Mouse (Mus musculus): ENCODE results near the gene Palm.
A peak's percentile ranks its signal among the peaks of the same experiment; 100 is the strongest.

Palm gene

GRCm38 (mm10) chr10:79772320-79772719, 21.1 kb upstream of the Palm start:
- DNase-seq (ENCODE audit: low read depth, low spot score): no peak

GRCm38 (mm10) chr10:79773208-79773607, 20.2 kb upstream of the Palm start:
- DNase-seq (ENCODE audit: low read depth, low spot score): no peak

- DNase-seq (ENCODE audit: low read depth, low spot score): no peak
These were observed 18.7 kb upstream of the Palm start for GRCm38 (mm10) chr10:79774486-79775279.

GRCm38 (mm10) chr10:79777103-79777531, 16.3 kb upstream of the Palm start, which contains the start of gene Fstl3:
Gene Fstl3, plus strand, starts transcription at chr10:79777272.
- DNase-seq (ENCODE audit: low read depth, low spot score): no peak

DNA sequence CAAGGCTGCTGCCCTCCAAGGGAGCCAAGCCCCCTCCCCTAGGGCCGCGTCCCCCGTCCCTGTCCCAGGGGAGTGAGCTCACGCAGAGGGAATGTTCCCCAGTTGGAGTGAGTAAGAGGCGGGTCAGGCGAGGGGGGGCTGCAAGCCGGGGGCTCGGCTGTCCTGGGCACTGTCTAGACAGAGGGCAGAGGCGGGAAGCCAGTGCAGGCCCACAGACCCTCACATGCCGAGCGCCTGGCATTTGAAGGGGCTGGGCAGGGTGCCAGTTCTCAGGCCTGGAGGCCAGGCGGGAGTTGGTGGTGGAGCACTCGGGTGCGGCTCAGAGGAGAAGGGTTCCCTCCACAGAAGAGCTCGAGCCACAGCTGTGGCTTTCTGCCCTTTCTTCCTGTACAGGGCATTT, 15.4 kb upstream of the Palm start:
- no peak for DNase-seq (ENCODE audit: low read depth, low spot score)

- DNase-seq (ENCODE audit: low read depth, low spot score): no peak
These were observed 14.2 kb upstream of the Palm start for GRCm38 (mm10) chr10:79779193-79779592.

DNA sequence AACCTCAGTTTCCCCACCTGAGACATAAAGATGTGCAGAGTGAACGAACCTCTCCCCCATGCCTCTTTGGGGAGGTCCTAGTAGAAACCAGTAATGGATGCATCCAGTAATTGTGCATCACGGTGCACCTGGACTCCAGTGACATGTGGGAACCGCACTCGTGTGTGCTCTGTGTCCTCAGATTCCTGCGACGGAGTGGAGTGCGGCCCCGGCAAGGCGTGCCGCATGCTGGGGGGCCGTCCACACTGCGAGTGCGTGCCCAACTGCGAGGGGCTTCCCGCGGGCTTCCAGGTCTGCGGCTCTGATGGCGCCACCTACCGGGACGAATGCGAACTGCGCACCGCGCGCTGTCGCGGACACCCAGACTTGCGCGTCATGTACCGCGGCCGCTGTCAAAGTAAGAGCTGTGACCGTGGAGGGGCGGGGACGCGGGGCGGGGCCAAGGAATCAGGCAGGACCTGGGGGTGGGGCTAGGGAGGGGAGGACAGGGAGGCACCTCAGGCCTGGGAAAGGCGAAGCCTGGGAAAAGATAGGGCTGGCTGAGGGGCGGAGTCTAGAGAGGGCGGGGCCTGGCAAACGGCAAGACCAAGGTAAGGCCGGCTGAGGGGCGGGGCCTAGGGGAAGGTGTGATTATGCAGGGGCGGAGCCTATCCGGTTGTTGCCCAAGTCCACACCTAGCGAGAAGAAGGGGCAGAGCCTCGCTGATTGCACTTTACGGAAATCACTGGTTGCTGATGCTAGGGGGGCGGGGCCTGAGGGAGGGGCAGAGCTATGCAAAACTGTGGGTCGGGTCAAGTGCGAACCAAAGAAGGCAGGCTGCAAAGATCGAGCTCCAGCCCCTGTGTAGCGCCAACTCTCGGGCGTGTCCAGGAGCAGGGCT, 13.3 kb upstream of the Palm start:
- DNase-seq (ENCODE audit: low read depth, low spot score): peak; percentile 98

- DNase-seq (ENCODE audit: low read depth, low spot score): no peak
These were observed 12.7 kb upstream of the Palm start for GRCm38 (mm10) chr10:79780664-79781015.

DNA sequence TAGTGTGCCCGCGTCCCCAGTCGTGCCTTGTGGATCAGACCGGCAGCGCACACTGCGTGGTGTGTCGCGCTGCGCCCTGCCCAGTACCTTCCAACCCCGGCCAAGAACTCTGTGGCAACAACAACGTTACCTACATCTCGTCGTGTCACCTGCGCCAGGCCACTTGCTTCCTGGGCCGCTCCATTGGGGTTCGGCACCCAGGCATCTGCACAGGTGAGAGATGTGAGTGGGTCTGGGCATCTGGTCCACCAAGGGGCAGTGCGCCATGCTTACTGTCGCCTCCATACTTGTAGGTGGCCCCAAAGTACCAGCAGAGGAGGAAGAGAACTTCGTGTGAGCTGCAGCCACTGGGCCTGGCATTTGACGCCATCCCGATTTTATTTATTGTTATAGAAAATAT, 12.2 kb upstream of the Palm start:
- no peak for DNase-seq (ENCODE audit: low read depth, low spot score)

DNA sequence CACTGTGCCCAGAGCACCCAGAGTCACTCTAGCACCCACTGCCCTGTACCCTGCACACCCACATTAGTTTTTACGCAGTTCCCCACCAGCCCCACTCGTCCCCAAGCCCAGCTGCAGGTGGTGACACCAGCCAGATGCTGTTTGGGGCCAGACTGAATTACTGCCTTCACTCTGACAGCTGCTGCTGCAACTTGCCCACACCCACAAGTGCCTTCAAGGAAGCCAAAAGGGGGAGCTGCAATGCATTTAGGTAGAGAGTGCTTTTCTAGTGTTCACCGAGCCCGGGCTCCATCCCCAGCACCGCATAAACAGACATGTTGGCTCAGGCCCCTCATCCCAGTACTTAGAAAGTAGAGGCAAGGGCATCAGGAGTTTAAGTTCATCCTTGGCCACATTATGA, 11.4 kb upstream of the Palm start:
- DNase-seq (ENCODE audit: low read depth, low spot score): no peak

DNA sequence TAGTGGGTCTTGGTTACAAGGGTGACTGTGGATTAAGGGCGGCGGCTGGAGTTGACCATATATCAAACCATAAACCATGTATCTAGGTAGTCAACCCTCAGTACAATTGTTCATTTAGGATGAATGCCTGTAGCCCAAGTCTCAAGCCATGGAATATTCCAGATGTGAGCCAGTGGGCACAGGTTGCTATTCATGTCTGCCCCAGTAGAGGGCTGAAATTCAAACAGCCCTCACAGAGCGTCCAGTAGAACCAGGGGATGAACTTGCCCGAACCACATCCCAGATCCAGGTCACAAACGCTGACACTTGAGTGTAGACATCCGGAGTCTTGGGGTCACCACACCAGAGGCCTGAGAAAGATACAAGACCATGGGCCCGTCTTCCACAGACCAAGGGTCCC, 10.3 kb upstream of the Palm start:
- no peak for DNase-seq (ENCODE audit: low read depth, low spot score)

- DNase-seq (ENCODE audit: low read depth, low spot score): peak; percentile 53
These were observed 9.2 kb upstream of the Palm start for GRCm38 (mm10) chr10:79783920-79784800.

DNA sequence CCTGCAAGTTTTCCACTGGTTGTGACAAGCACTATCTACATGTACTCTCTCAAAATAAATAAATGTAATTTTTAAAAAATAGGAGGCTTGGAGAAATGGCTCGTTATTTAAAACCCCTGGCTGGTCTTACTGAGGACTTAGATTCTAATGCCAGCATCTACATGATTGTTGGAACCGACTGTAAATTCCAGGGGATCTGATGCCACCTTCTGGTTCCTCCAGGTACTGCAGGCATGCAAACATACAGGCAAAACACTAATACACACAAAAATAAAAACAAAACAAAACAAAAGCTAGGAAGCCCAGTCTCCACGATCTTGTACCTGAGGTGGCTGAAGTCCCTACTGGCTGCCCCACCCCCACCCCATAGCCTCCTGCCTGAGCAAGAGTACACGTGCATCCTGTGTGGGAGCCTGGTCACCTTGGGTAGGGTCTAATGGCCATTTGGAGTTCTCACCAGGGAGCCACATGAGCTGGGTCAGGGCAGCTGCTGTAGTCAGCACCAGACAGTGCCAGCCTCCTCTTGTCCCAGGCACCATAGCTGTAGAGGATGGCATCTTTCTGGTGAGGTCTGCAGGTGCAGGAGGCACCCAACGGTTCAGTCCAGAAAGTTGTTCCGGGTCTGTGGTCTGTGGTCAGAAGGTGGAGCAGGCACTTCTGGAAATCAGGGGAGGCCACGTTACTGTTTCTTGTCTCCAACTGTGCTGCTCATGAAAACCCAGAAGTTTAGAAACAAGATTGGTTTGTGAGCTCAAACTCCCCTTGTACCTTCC, 4.8 kb upstream of the Palm start:
- peak; percentile 79 for DNase-seq (ENCODE audit: low read depth, low spot score)

GRCm38 (mm10) chr10:79789581-79789980, 3.8 kb upstream of the Palm start:
- no peak for DNase-seq (ENCODE audit: low read depth, low spot score)

- DNase-seq (ENCODE audit: low read depth, low spot score): no peak
These were observed 2.5 kb upstream of the Palm start, which contains the start of gene Prss57 for GRCm38 (mm10) chr10:79790861-79791260. Gene Prss57, minus strand, starts transcription at chr10:79790961.

DNA sequence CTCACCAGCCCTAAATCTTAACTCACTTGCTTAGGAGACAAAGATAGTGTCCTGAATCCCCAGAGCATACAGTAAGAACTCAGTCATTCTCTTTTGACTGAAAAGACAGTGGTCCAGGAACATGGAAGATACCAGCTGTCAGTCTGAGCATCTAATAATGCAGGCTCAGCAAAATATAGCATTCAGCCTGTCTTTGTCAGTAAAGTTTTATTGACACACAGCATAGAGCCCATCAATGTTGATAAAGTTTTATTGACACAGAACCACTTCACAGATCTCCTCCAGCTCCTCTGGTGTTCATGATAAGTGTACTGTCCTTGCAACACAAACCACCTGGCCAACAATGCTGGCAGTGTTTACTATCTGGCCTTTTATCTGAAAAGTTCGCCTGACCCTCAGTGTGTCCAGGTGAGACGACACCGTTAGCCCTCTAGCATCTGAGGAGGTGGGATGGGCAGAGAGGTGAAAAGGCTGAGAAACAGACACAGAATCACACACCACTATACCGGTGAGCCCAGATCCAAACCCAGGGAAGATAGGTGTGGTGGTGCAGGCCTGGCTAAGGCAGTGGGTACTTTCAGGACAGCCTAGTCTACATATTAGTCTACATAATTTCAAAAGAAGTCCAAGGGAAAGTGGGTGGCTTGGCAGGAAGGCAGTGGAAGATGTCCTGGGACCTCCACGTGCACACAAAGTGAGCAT, 882 bp upstream of the Palm start:
- no peak for DNase-seq (ENCODE audit: low read depth, low spot score)

DNA sequence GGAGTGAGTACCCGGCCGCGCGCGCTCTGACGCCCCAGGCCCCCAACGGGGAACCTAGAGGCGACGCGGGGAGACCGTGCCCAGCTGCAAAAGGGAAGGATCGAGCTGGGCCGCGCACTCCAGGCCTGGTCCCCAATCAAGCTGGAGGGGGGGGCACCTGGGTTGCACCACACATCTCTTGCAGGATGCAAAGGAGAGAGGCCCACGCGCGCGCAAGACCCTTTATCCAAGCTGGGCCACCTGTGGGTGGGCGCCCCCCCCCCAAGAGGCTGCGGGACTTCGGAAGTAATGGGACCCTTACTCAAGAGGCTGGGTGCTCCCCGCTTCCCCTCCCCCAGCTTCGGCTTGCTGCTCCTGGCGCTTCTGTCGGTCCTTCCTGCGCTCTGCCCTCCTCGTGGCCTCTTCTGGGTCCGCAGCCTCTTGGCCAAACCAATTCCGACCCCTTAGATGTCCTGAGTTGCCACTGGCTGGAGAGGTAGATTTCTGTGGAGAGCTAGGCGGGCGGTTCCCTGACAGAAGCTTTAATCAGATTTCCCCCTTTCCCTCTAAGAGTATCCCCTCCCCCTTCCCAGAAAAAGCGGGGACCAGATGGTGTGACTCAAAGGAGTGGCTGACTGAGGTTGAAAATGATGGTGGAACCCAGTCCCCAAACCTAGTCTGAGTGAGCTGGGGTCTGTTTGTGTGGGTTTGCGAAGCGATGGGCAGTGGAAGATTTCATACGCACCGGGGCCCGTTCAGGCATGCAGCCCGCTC, 542 bp downstream of the Palm start:
- no peak for DNase-seq (ENCODE audit: low read depth, low spot score)

- no peak for DNase-seq (ENCODE audit: low read depth, low spot score)
These were observed 1.1 kb downstream of the Palm start for GRCm38 (mm10) chr10:79794491-79794931.

DNA sequence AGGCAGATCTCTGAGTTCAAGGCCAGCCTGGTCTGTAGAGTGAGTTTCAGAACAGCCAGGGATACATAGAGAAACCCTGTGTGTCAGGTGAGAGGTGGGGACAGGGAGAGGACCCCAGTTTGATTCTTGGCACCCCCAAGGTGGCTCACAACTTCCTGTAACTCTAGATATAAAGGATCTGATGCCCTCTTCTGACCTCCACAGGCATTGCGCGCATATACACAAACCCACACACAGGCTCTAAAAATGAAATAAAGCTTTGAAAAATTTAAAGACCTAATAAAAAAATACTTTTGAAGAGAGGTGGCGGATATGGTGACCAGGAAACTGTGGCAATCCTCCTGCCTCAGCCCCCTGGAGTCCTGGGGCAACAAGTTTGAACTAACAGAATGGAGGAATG, 2.5 kb downstream of the Palm start:
- no peak for DNase-seq (ENCODE audit: low read depth, low spot score)

Measured in CD4-positive helper T cell, adult 2 months (primary cell).